Mouse (Mus musculus): ENCODE measurements around the gene Tpi1.

The Tpi1 gene

GRCm38 (mm10) chr6:124829799-124830700, 16.0 kb upstream of the Tpi1 start:
- DNase-seq = peak; percentile 96 to 98

GRCm38 (mm10) chr6:124828868-124829798, 15.0 kb upstream of the Tpi1 start, which contains the start of the genes Usp5 and Cdca3:
Gene Usp5 (minus strand): TSS chr6:124829484.
Gene Cdca3 (plus strand): TSS chr6:124829547.
- DNase-seq = peak; percentile 98 to 100

- DNase-seq = peak; percentile 53 to 75
These were observed 14.1 kb upstream of the Tpi1 start for GRCm38 (mm10) chr6:124828101-124828592.

DNA sequence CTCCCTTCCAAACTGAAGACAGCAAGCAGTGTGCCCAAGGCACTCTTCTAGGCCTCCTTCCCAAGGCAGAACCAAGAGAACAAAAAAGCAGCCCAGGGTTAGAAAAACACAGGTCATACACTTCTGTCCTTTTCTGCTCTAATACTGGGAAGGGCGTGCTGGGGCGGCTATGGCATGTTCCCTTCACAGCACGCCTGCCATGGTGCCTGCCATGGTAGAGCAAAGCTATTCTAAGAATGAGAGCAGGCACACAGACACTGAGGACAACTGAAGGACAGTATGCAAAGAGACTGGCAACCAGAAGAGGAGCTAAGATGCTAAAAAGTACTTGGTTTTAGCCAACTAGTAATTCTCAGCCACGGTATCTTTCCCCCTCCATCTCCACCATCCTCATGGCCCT, 8.0 kb upstream of the Tpi1 start:
- no peak for DNase-seq

GRCm38 (mm10) chr6:124820891-124821290, 6.8 kb upstream of the Tpi1 start:
- no peak for DNase-seq

DNA sequence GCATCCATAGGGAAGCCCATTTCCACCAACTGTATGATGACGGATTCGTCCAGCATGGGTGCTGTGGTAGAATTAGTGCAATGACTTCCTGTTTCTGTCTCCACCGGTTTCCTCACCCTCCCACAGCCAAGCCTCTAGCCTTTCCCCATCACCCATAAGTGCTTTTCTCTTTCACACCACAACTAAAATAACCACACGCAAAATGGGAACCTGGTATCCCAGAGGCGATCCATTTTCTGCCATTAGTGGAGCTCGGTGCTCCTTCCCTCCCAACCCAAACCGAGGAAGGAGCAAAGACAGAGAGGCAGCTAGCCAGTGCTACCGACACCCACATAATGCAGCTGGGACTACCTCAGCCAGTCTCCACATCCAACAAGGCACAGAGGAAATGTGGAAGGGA, 3.9 kb upstream of the Tpi1 start:
- DNase-seq = no peak

- DNase-seq = no peak
These were observed 3.5 kb upstream of the Tpi1 start for GRCm38 (mm10) chr6:124817563-124817962.

GRCm38 (mm10) chr6:124817125-124817524, 3.0 kb upstream of the Tpi1 start:
- no peak for DNase-seq

DNA sequence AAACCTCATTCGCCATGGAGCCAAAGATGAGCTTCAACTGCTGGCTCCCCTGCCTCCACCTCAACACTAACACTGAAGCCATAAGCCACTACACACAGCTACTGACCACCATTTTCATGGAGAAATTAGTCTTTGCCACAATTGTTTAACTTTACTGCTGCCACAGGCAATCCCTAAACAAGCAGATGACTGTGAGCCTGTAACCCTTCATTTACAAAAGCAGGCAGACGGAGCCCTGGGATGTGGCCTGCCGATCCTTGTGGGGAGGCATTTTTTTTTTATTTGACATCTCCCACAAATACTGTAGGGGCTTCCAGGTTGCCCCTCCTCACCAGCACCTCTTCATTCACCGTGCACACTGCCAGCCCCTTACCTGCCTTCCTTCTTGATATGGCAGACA, 2.5 kb upstream of the Tpi1 start:
- DNase-seq = no peak

DNA sequence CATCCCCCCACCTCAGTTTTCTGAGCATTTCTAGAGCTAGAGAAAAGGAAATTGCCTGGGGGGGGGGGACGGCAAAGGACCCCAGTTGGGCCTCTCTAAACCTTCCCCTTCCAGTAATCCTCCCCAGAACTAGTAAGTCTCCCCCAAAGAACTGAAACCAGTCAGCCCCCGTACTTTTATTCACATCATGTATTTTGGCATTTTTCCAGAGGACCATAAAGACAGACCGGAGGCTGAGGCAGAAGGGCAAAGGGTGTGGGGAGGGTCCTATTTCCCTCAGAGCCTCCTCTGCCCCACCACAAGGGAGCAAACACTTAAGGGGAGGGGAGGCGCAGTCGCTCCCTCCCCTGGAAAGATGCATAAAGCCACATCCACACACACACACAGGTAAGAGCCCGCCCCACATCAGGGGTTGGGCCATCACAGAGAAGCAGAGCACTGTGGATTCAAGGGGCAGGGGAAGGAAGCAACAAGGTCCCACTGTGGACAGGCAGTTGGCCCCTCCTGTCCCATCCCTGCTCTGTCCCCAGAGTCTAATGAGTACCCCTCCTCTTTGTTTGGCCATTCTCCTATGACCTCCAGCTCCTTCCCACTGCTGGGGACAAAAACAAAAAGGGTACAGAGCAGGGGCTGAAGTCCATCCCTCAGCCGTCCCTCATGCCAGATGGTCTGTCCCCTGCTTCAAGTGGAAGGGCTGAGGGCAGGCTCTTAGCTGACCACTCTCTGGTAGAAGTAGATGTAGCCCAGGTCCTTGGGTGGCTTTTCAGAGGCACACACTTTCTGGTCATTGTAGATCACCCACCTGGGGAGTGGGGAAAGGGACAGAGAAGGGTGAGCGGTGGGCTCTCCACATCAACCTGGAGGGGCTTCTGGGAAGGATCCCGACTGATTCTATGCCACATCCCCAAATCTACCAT, 1.0 kb upstream of the Tpi1 start:
- DNase-seq = peak in 1 of 2 experiments; percentile 26

- DNase-seq = peak in 1 of 2 experiments; percentile 56
These were observed 352 bp upstream of the Tpi1 start for GRCm38 (mm10) chr6:124814448-124814847.

- DNase-seq = peak; percentile 72 to 83
These were observed 600 bp downstream of the Tpi1 start for GRCm38 (mm10) chr6:124813496-124813895.

- DNase-seq = peak; percentile 31 to 63
These were observed 1.2 kb downstream of the Tpi1 start for GRCm38 (mm10) chr6:124812848-124813247.

GRCm38 (mm10) chr6:124811701-124812560, 2.2 kb downstream of the Tpi1 start:
- DNase-seq = peak; percentile 42 to 62

DNA sequence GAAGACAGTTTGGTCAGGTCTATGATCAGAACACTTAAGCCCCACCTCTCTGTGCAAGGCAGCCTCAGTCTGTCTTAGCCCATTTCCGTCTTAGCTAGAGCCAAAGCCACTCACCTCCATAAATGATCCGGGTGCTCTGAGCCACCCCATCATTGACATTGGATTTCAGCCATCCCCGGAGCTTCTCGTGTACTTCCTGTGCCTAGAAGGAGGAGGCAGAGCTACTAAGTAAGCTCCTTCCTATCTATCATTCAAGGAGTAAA, 2.8 kb downstream of the Tpi1 start:
- peak in 1 of 2 experiments; percentile 45 for DNase-seq

DNA sequence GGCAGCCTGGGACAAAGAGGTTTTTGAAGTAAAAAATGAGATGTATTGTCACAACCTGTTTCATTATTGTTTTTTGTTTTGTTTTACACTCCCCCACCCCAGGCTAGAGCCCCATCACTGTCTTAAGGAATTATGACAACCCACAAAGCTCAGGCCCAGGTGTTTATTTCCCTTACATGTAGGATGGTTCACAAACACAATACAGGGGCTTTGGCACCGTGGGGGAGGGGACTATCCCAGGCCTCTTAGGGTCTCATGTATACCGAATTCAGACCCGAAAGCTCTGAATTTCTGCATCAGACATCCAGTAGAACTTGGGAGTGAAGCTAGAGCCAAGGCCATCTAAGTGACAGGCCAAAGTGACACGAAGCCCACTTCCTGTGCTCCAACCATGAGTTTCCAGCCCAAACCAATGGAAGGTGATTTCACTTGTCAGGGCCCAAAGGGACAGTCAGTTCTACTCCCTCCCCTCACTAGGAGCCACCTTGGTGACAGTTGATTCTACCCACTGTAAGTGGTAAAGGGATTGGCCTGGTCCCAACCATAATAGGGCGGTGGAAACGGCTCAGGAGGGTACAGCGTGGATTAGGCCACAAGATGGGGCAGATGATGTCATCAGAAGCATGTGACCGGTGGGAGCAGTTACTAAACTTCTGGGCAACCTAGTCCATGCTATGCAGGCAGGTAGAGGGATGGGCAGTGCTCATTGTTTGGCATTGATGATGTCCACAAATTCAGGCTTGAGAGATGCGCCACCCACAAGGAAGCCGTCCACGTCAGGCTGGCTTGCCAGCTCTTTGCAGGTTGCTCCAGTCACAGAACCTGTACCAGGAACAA, 3.3 kb downstream of the Tpi1 start:
- DNase-seq = peak in 1 of 2 experiments; percentile 38

DNA sequence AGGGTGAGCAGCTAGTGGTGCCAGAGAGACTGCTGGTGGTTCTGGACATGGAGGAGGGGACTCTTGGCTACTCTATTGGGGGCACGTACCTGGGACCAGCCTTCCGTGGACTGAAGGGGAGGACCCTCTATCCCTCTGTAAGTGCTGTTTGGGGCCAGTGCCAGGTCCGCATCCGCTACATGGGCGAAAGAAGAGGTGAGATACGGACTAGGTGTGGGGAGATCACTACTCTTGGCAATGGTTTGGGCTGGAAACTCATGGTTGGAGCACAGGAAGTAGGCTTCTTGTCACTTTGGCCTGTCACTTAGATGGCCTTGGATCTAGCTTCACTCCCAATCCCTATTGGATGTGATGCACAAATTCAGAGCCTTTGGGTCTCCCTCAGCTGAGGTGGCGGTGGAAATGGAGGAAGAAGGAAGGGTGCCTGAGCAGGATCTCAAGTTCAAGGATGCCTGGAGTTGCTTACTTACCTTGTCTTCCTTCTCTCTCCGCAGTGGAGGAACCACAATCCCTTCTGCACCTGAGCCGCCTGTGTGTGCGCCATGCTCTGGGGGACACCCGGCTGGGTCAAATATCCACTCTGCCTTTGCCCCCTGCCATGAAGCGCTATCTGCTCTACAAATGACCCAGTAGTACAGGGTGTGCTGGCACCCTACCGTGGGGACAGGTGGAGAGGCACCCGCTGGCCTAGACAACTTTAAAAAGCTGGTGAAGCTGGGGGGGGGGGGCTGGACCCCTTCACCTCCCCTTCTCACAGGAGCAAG, 4.1 kb downstream of the Tpi1 start:
- DNase-seq = peak in 1 of 2 experiments; percentile 47

DNA sequence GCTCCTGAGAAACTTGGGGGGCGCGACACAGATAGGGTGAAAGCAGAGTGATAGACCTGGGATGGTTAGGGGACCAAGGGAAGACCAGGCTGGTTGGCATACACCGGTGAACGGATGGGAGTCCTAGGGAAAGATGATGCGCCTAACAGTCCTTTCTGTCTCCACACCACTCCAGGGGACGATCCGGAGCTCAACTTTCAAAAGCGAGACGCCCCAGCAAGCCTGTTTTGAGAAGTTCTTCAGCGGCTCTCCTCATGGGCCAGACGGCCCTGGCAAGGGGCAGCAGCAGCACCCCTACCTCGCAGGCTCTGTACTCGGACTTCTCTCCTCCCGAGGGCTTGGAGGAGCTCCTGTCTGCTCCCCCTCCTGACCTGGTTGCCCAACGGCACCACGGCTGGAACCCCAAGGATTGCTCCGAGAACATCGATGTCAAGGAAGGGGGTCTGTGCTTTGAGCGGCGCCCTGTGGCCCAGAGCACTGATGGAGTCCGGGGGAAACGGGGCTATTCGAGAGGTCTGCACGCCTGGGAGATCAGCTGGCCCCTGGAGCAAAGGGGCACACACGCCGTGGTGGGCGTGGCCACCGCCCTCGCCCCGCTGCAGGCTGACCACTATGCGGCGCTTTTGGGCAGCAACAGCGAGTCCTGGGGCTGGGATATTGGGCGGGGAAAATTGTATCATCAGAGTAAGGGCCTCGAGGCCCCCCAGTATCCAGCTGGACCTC, 4.9 kb downstream of the Tpi1 start:
- peak; percentile 87 to 92 for DNase-seq

Measured in kidney, postnatal 25 days (tissue).